Mouse (Mus musculus) limb, embryonic 11.5 days (tissue): ENCODE measurements around the gene Msl3l2. TPM values are rescaled to one million over a fixed set of nuclear protein-coding genes. Genes with fewer than 3 reads are reported as not detected.
A peak's percentile ranks its signal among the peaks of the same experiment; 100 is the strongest.

Experiments used
- ATAC-seq: fragments of 200-750 bp; cut with Nextera tagmentation; 2 replicates; pipeline ENCODE4 v1.8.0; 2017; ENCODE audit warnings: low read depth; ENCODE audit not compliant: insufficient number of reproducible peaks, low FRiP score, low TSS enrichment
- DNase-seq: peaks from one replicate; pipeline ENCODE4 v3.0.0-alpha.2; 2015; ENCODE audit warnings: low spot score
- H3K27ac ChIP-seq: fragments of 300-500 bp; sonication (generic); replicated peaks from 2 replicates; pipeline ENCODE4 v1.5.1; 2014; ENCODE audit warnings: low read depth, mild to moderate bottlenecking, low read length
- H3K27me3 ChIP-seq: fragments of 300-500 bp; sonication (generic); 2 replicates; pipeline ENCODE4 v1.6.1; 2014; ENCODE audit warnings: mild to moderate bottlenecking, low read length, mixed read lengths; ENCODE audit not compliant: control insufficient read depth, insufficient read depth
- H3K36me3 ChIP-seq: fragments of 300-500 bp; sonication (generic); 2 replicates; pipeline ENCODE4 v1.6.1; 2014; ENCODE audit warnings: mild to moderate bottlenecking, low read length, moderate library complexity, mixed read lengths; ENCODE audit not compliant: control insufficient read depth, insufficient read depth
- H3K4me1 ChIP-seq: fragments of 300-500 bp; sonication (generic); 2 replicates; pipeline ENCODE4 v1.6.1; 2014; ENCODE audit warnings: low read length, mixed read lengths; ENCODE audit not compliant: control insufficient read depth, insufficient read depth
- H3K4me2 ChIP-seq: fragments of 300-500 bp; sonication (generic); 2 replicates; pipeline ENCODE4 v1.6.1; 2014; ENCODE audit warnings: low read depth, mild to moderate bottlenecking, moderate library complexity; ENCODE audit not compliant: severe bottlenecking
- H3K4me3 ChIP-seq: fragments of 300-500 bp; sonication (generic); 2 replicates; pipeline ENCODE4 v1.5.1; 2014; ENCODE audit warnings: low read depth, low read length
- H3K9ac ChIP-seq: fragments of 300-500 bp; sonication (generic); 2 replicates; pipeline ENCODE4 v1.6.1; 2014; ENCODE audit warnings: mild to moderate bottlenecking, low read length
- H3K9me3 ChIP-seq: fragments of 300-500 bp; sonication (generic); 2 replicates; pipeline ENCODE4 v1.6.1; 2016; ENCODE audit warnings: low read length; ENCODE audit not compliant: control insufficient read depth
- WGBS: fragments of 180-500 bp; shearing (Covaris S2); extraction: QIAGEN DNeasy Blood & Tissue Kit; methylation state at CpG from one replicate; pipeline ENCODE4 v1.1.7; 2014; 5-methylcytosine and 5-hydroxymethylcytosine counted together
- polyA plus RNA-seq: library from polyadenylated mRNA; unstranded; fragments of >200 nt; fragmentation: Nextera tagmentation; extraction: Ambion mirVana; gene quantifications from 2 replicates; pipeline ENCODE4 v1.2.1, GENCODE M21; 2014

Msl3l2 gene
- polyA plus RNA-seq, result 7.2 TPM in 2 replicates

DNA sequence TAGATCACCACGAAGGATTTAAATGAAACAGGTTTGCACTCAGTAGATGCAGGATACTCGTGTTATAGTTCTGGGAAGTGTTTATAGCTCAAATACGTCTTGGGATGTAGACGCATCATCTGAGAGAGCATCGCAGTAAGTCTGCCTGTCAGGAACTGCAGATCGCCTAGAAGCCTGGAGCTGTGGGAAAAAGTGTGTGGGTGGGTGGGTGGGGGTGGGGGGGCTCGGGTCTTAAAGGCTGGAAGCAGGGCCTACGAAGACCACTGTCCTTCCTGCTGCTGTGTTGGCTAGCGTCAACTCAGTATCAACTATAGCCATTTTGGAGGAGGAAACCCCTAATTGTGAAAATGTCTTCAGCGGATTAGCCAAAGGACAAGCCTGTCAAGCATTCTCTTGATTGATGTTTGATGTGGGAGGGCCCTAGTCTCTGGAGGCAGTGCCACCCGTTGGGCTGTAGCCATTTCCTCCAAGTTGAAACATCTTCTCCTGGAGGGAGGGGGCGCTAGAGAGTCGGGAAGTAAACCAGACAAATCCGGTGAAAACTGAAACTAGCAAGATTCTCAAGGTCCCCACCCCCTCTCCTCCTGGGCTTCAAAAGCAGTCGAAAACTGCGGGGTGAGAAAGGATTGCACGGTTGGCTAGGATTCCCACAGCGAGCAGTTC is at the start of gene Msl3l2:
TSS of gene Msl3l2 (plus strand) at position 585 of the 663 bp plus-strand sequence.
- no peaks in the 10 kb centered on the region for H3K27me3 ChIP-seq
- ATAC-seq (peak; percentile 74; the same call in 1 of the 2 replicates), DNase-seq (peak; percentile 80)
- 23% methylated on average over 18 of the region's 18 CpGs for WGBS
- no peak within 1 kb of the TSS for H3K27ac ChIP-seq
- no peak within 1 kb of the TSS for H3K4me3 ChIP-seq
- no peaks in the 10 kb centered on the region for H3K4me1 ChIP-seq
- H3K9me3 ChIP-seq, result no peaks in the 10 kb centered on the region
- H3K36me3 ChIP-seq, result no peaks in the 10 kb centered on the region
- peak within 1 kb of the TSS; percentile 8; the same call in 1 of the 2 replicates for H3K9ac ChIP-seq
- H3K4me2 ChIP-seq, result peak within 1 kb of the TSS; percentile 30

DNA sequence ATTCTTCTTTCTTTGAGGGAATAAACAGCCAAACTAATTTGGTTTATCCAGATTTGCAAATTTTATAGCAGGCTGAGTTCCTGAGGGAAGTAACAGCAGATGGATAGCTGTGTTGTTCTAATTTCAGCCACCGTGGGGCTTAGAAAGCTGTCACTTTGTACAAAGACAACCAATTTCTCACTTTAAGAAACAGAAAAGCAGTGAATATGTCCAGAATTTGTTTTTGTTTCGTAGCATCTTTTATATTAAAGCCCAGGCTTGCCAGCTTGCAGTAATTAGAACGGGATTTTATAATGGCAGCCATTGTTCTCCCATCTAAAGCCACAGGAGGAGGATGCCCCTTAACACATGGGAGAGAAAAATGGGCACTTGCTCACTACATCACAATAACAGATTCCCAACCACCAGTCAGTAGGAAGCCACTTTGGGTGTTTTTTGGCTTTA is 47.7 kb upstream of the Msl3l2 start:
- 81% methylated on average over 3 of the region's 3 CpGs for WGBS

DNA sequence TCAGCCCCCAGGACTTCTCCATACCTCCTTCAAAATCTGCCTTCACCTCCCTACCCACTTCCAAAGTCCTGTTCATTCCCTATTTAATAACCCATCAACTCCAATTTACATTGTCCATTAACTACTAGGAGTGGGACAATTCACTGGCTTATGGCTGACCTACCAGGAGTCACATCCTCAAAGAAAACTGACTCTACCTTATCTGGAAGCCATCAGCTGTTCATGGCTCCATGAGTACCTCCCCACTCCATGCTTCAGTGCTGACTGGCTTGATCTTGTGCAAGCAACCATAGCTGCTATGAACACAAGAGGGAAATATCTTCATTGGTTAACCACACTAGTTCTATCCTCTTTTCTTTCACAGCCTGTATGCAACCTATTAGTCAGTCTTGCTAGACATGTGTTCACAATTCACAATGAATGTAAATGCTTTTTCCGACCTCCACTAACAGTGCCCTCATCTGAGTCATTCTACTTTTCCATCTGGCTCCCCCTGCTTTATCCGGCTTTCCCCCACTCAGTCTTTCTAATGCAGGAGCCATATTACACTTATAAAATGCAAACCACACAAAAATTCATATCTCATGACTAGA is 45.4 kb upstream of the Msl3l2 start:
- ATAC-seq, result no peak
- Histone ChIP-seq H3K36me3 (no peaks in the 10 kb centered on the region), H3K9me3 (no peaks in the 10 kb centered on the region), H3K4me3 (no peak overlapping the region), H3K27me3 (no peaks in the 10 kb centered on the region), H3K4me1 (no peaks in the 10 kb centered on the region), H3K9ac (no peak overlapping the region), H3K27ac (no peak overlapping the region), H3K4me2 (no peak overlapping the region)
- no peak for DNase-seq
- 93% methylated on average over 2 of the region's 2 CpGs for WGBS

More for the DNA sequence above, 47.7 kb upstream of the Msl3l2 start:
- Histone ChIP-seq H3K4me2 (no peak overlapping the region), H3K9ac (no peak overlapping the region), H3K27me3 (no peaks in the 10 kb centered on the region), H3K4me3 (no peak overlapping the region), H3K9me3 (no peaks in the 10 kb centered on the region), H3K4me1 (no peaks in the 10 kb centered on the region), H3K36me3 (no peaks in the 10 kb centered on the region), H3K27ac (no peak overlapping the region)
- no peak for DNase-seq
- ATAC-seq, result no peak

DNA sequence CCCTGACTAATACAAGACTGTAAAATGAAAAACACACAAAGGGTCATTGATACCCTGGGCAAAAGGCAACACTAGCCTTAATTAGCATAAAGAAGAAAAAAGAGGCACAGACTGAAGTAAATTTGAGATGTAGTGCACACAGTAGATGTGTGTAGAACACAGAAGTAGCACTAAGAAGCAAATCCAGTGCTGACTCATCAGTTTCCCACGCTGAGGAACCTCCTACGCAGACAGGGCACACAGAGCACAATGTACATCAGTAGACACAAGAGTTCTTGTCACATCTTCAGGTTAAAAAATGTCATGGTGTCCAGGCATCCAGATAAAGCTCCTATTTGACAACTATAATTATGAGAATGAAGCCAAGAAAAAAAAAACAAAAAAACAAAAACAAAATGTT is 44.0 kb upstream of the Msl3l2 start:
- 97% methylated on average over 2 of the region's 2 CpGs for WGBS
- ATAC-seq, result no peak
- no peaks in the 10 kb centered on the region for H3K9me3 ChIP-seq

DNA sequence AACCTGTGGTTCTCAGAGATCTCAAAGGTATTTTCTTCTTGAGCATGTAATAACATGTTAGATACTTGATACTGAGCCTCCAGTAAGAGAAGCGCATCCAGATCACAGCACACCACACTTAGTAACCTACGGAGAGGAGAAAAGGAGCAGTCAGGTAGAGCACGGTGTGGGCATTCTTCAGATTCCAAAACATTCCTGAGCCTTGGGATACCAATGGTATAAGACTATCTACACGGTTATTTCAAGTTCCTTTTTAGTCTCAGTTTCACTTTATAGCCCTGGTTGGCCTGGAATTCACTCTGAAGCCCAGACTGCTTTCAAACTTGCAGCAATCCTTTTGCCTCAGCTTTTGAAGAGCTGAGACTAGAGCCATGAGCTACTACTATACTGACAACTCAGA is 17.0 kb upstream of the Msl3l2 start:
- Histone ChIP-seq H3K36me3 (no peaks in the 10 kb centered on the region), H3K4me2 (no peak overlapping the region), H3K4me3 (no peak overlapping the region), H3K4me1 (no peaks in the 10 kb centered on the region), H3K27ac (no peak overlapping the region), H3K9me3 (no peaks in the 10 kb centered on the region), H3K27me3 (no peaks in the 10 kb centered on the region), H3K9ac (no peak overlapping the region)
- DNase-seq, result no peak
- WGBS, result 89% methylated on average over 4 of the region's 4 CpGs
- no peak for ATAC-seq

More for the DNA sequence above, 44.0 kb upstream of the Msl3l2 start:
- Histone ChIP-seq H3K27me3 (no peaks in the 10 kb centered on the region), H3K4me3 (no peak overlapping the region), H3K36me3 (no peaks in the 10 kb centered on the region), H3K27ac (no peak overlapping the region), H3K9ac (no peak overlapping the region), H3K4me2 (no peak overlapping the region), H3K4me1 (no peaks in the 10 kb centered on the region)
- no peak for DNase-seq

DNA sequence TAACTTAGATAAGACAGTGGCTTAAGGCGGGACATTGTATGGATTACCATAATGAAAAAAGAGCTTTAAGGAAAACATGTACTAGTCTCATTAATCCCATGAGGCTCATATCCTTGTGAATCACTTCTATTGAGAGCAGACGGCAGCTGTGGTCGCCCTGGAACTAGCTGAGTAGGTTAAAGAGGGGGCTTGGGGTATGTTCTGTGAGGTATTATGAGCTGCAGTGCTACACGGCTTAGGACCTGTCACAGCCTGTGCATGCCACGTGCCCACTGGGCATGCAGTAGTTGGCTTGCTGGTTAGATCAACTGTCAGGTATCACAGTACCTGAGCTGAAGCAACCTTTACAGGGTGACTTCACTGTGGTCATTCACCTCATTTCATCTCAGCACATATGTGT is 12.1 kb upstream of the Msl3l2 start:
- no peaks in the 10 kb centered on the region for H3K36me3 ChIP-seq
- H3K4me3 ChIP-seq, result no peak overlapping the region
- no peaks in the 10 kb centered on the region for H3K27me3 ChIP-seq
- DNase-seq (no peak), ATAC-seq (no peak)
- H3K9ac ChIP-seq, result no peak overlapping the region
- H3K4me2 ChIP-seq, result no peak overlapping the region
- H3K27ac ChIP-seq, result no peak overlapping the region
- WGBS, result 90% methylated on average over 5 of the region's 5 CpGs
- H3K9me3 ChIP-seq, result no peaks in the 10 kb centered on the region
- H3K4me1 ChIP-seq, result no peaks in the 10 kb centered on the region

DNA sequence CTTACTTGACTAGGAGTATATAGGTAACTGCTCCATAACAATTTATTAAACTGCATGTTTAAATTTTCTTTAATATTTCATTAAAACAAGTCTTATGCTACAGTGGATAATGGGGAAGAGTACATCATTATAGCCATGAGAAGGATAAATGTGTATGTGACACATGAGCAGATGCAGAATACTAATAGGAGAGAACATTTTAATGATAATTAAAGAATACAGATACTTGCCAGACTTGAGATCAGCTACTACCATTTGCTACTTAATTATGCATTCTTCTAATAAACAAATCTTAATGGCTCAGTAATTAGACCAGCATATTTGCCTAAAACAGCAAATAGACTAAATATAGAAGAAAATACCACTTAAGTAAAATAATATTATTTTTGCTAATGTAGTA is 10.0 kb upstream of the Msl3l2 start:
- H3K27ac ChIP-seq, result no peak overlapping the region
- no peak overlapping the region for H3K9ac ChIP-seq
- ATAC-seq (no peak), DNase-seq (no peak)
- no peaks in the 10 kb centered on the region for H3K9me3 ChIP-seq
- no peaks in the 10 kb centered on the region for H3K36me3 ChIP-seq
- no peak overlapping the region for H3K4me3 ChIP-seq
- no peak overlapping the region for H3K4me2 ChIP-seq
- H3K27me3 ChIP-seq, result no peaks in the 10 kb centered on the region
- no peaks in the 10 kb centered on the region for H3K4me1 ChIP-seq

DNA sequence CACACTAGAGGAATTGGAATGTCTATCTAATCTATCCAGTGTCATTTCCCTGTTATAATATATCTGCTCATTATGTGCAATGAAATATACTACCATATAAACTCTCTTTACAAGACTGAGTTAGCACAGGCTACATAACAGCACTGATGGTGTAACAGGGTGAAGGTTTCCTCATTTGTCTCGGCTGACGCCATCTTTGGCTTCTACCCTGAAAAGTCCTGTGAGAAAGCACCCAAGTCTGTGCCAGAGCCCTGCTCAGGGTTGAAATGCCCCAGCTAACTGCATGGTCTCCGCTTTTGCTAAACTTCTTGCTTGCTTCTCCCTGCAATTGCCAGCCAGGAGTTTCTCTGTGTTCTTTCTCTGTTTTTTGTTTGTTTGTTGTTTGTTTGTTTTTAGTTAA is 7.6 kb upstream of the Msl3l2 start:
- H3K9me3 ChIP-seq, result no peaks in the 10 kb centered on the region
- H3K27ac ChIP-seq, result no peak overlapping the region
- 81% methylated on average over 3 of the region's 3 CpGs for WGBS
- no peak overlapping the region for H3K4me2 ChIP-seq
- no peak overlapping the region for H3K9ac ChIP-seq
- no peaks in the 10 kb centered on the region for H3K4me1 ChIP-seq
- no peak overlapping the region for H3K4me3 ChIP-seq
- no peak for DNase-seq
- H3K36me3 ChIP-seq, result no peaks in the 10 kb centered on the region
- H3K27me3 ChIP-seq, result no peaks in the 10 kb centered on the region
- no peak for ATAC-seq
